Mouse (Mus musculus): ENCODE measurements at regions not wholly inside any gene's neighbourhood (a gene's known extent, or its start where the extent isn't known, plus 50 kb on each side); places are given as distances from the start of the nearest gene placed in this dataset.

GRCm38 (mm10) chr15:36695199-36696129 is 312.1 kb downstream of the Zfp706 start:
- TF ChIP-seq POLR2A (IDR thresholded peaks at IDR 0.05; ENCODE audit: borderline replicate concordance, extremely low read depth, insufficient read depth, insufficient read length, poor library complexity, severe bottlenecking) (no peak), CTCF (IDR thresholded peaks at IDR 0.05; ENCODE audit: borderline replicate concordance, extremely low read depth, insufficient read depth, insufficient read length) (no peak)

Measured in brain, embryonic 14.5 days (tissue).